12 mouse cellular contexts compared by ENCODE assay signal in genomic region chr7:112793903-112794302, GRCm38 (mm10).
A peak's percentile ranks its signal among the peaks of the same experiment; 100 is the strongest.
DNase-seq lines count a peak whose midpoint lies in the region; ATAC-seq and TF ChIP-seq lines count a peak whose summit lies in the region.
"Had no signal": no experiment of that assay in that cellular context is flagged by ENCODE, and none has a peak within 500 bp of the region (broad histone marks: within the 10 kb centered on the region; RNA-seq: fewer than 3 reads in every experiment).

No protein-coding gene starts in this region.

- H3K36me3 ChIP-seq in midbrain, embryonic 10.5 days: no peaks in the 10 kb centered on the region
- no peaks in the 10 kb centered on the region for H3K36me3 ChIP-seq in midbrain, postnatal 0 days (ENCODE audit: insufficient read depth, low read length)
- no peaks in the 10 kb centered on the region for H3K36me3 ChIP-seq in heart, embryonic 11.5 days (ENCODE audit: control insufficient read depth, insufficient read depth, low read length)
- H3K36me3 ChIP-seq in lung, embryonic 15.5 days: no peaks in the 10 kb centered on the region
- H3K36me3 ChIP-seq in stomach, postnatal 0 days (ENCODE audit: control insufficient read depth, insufficient read depth, low read length): no peaks in the 10 kb centered on the region
- H3K36me3 ChIP-seq in liver, postnatal 0 days (replicated peaks; ENCODE audit: insufficient read depth, low read length): no peaks in the 10 kb centered on the region
- H3K36me3 ChIP-seq: liver, embryonic 13.5 days; neural tube, embryonic 12.5 days had no signal

- peaks cover 43% of the 10 kb centered on the region for H3K4me1 ChIP-seq in midbrain, embryonic 10.5 days
- no peaks in the 10 kb centered on the region; the same call in 1 of the 2 replicates for H3K4me1 ChIP-seq in midbrain, postnatal 0 days (ENCODE audit: insufficient read depth, low read length)
- peaks cover 55% of the 10 kb centered on the region for H3K4me1 ChIP-seq in heart, embryonic 11.5 days (ENCODE audit: control insufficient read depth, insufficient read depth, low read length)
- H3K4me1 ChIP-seq in lung, embryonic 15.5 days: peaks cover 54% of the 10 kb centered on the region
- H3K4me1 ChIP-seq in stomach, postnatal 0 days (replicated peaks; ENCODE audit: control insufficient read depth, insufficient read depth): peaks cover 3% of the 10 kb centered on the region
- peaks cover 4% of the 10 kb centered on the region for H3K4me1 ChIP-seq in liver, postnatal 0 days (ENCODE audit: insufficient read depth)

- no peaks in the 10 kb centered on the region for H3K9me3 ChIP-seq in midbrain, embryonic 10.5 days (replicated peaks)
- no peaks in the 10 kb centered on the region for H3K9me3 ChIP-seq in midbrain, postnatal 0 days (ENCODE audit: low read length)
- no peaks in the 10 kb centered on the region for H3K9me3 ChIP-seq in heart, embryonic 11.5 days (replicated peaks; ENCODE audit: control insufficient read depth, low read length)
- no peaks in the 10 kb centered on the region for H3K9me3 ChIP-seq in lung, embryonic 15.5 days
- H3K9me3 ChIP-seq in stomach, postnatal 0 days (ENCODE audit: control insufficient read depth, low read length): no peaks in the 10 kb centered on the region
- H3K9me3 ChIP-seq in liver, postnatal 0 days (ENCODE audit: low read length): no peaks in the 10 kb centered on the region
- H3K9me3 ChIP-seq: liver, embryonic 13.5 days; neural tube, embryonic 12.5 days had no signal

- no peaks in the 10 kb centered on the region for H3K27me3 ChIP-seq in midbrain, embryonic 10.5 days (ENCODE audit: low read depth, poor library complexity, severe bottlenecking)
- no peaks in the 10 kb centered on the region for H3K27me3 ChIP-seq in midbrain, postnatal 0 days (ENCODE audit: insufficient read depth, low read length)
- H3K27me3 ChIP-seq in heart, embryonic 11.5 days (ENCODE audit: control insufficient read depth, insufficient read depth, low read length): no peaks in the 10 kb centered on the region
- no peaks in the 10 kb centered on the region for H3K27me3 ChIP-seq in lung, embryonic 15.5 days
- no peaks in the 10 kb centered on the region for H3K27me3 ChIP-seq in stomach, postnatal 0 days (ENCODE audit: control insufficient read depth, insufficient read depth, low read length)
- H3K27me3 ChIP-seq in liver, postnatal 0 days (ENCODE audit: insufficient read depth, low read length): no peaks in the 10 kb centered on the region
- H3K27me3 ChIP-seq: liver, embryonic 13.5 days; neural tube, embryonic 12.5 days had no signal

- H3K9ac ChIP-seq in midbrain, postnatal 0 days (replicated peaks; ENCODE audit: low read length, poor library complexity, severe bottlenecking): no peak overlapping the region
- 0 out of 2 replicates have a peak overlapping the region, but pooled peaks have one; percentile 23 for H3K9ac ChIP-seq in heart, embryonic 11.5 days (ENCODE audit: low read depth, low read length)
- H3K9ac ChIP-seq in lung, embryonic 15.5 days: no peak overlapping the region
- H3K9ac ChIP-seq in stomach, postnatal 0 days (ENCODE audit: low read length): no peak overlapping the region
- no peak overlapping the region for H3K9ac ChIP-seq in liver, postnatal 0 days (replicated peaks)
- H3K9ac ChIP-seq: liver, embryonic 13.5 days; neural tube, embryonic 12.5 days had no signal

- peak overlapping the region; percentile 60 for H3K27ac ChIP-seq in midbrain, embryonic 10.5 days (replicated peaks)
- H3K27ac ChIP-seq in midbrain, postnatal 0 days (ENCODE audit: low read depth, low read length): no peak overlapping the region
- H3K27ac ChIP-seq in heart, embryonic 11.5 days (ENCODE audit: low read depth, low read length): peak overlapping the region; percentile 70
- H3K27ac ChIP-seq in lung, embryonic 15.5 days: peak overlapping the region; percentile 60
- 0 out of 2 replicates have a peak overlapping the region, but pooled peaks have one; percentile 35 for H3K27ac ChIP-seq in stomach, postnatal 0 days (replicated peaks)
- H3K27ac ChIP-seq in liver, postnatal 0 days (ENCODE audit: low read depth): no peak overlapping the region
- H3K27ac ChIP-seq: liver, embryonic 13.5 days; neural tube, embryonic 12.5 days had no signal

- no peak for TF ChIP-seq EP300 in stomach, postnatal 0 days (optimal IDR thresholded peaks at IDR 0.05)
- TF ChIP-seq EP300 in liver, postnatal 0 days (IDR thresholded peaks at IDR 0.05; ENCODE audit: low read depth): no peak

- no peak for DNase-seq in midbrain, embryonic 10.5 days (ENCODE audit: low spot score)
- no peak for DNase-seq in midbrain, postnatal 0 days (ENCODE audit: low spot score)
- no peak for DNase-seq in stomach, postnatal 0 days (ENCODE audit: low spot score)
- DNase-seq in spleen, postnatal 10 days (ENCODE audit: low spot score in 2 of 2): no peak
- no peak for DNase-seq in liver, postnatal 0 days
- DNase-seq in left cerebral cortex, adult 8-10 months (ENCODE audit: low spot score in 2 of 2): no peak
- DNase-seq: adrenal gland, adult 2 months; cerebellum, adult 9-11 months; liver, embryonic 13.5 days had no signal

- H3K4me2 ChIP-seq in midbrain, postnatal 0 days (ENCODE audit: low read depth, low read length, poor library complexity, severe bottlenecking): no peak overlapping the region
- H3K4me2 ChIP-seq in heart, embryonic 11.5 days: no peak overlapping the region
- peak overlapping the region; percentile 6; the same call in 1 of the 2 replicates for H3K4me2 ChIP-seq in lung, embryonic 15.5 days
- H3K4me2 ChIP-seq in stomach, postnatal 0 days (replicated peaks; ENCODE audit: low read depth): no peak overlapping the region
- H3K4me2 ChIP-seq in liver, postnatal 0 days (ENCODE audit: low read depth, low read length): no peak overlapping the region
- H3K4me2 ChIP-seq: liver, embryonic 13.5 days; neural tube, embryonic 12.5 days had no signal

- no peak for TF ChIP-seq CTCF in midbrain, postnatal 0 days (IDR thresholded peaks at IDR 0.05)
- no peak for TF ChIP-seq CTCF in stomach, postnatal 0 days (IDR thresholded peaks at IDR 0.05; ENCODE audit: low read depth)
- no peak for TF ChIP-seq CTCF in liver, postnatal 0 days (IDR thresholded peaks at IDR 0.05; ENCODE audit: low read depth)

- H3K4me3 ChIP-seq in midbrain, embryonic 10.5 days: no peak overlapping the region
- no peak overlapping the region for H3K4me3 ChIP-seq in midbrain, postnatal 0 days (ENCODE audit: low read depth, low read length)
- H3K4me3 ChIP-seq in heart, embryonic 11.5 days (ENCODE audit: low read depth, low read length): no peak overlapping the region
- no peak overlapping the region for H3K4me3 ChIP-seq in lung, embryonic 15.5 days
- no peak overlapping the region for H3K4me3 ChIP-seq in stomach, postnatal 0 days (ENCODE audit: low read depth, low read length)
- H3K4me3 ChIP-seq in liver, postnatal 0 days (ENCODE audit: low read depth, low read length): no peak overlapping the region
- H3K4me3 ChIP-seq: liver, embryonic 13.5 days; neural tube, embryonic 12.5 days had no signal

- 61% methylated on average over 7 of the region's 7 CpGs for WGBS in midbrain, embryonic 10.5 days
- 51% methylated on average over 7 of the region's 7 CpGs for WGBS in midbrain, postnatal 0 days
- WGBS in heart, embryonic 11.5 days (ENCODE audit: insufficient replicate concordance): 38% methylated on average over 7 of the region's 7 CpGs
- WGBS in lung, embryonic 15.5 days: 16% methylated on average over 7 of the region's 7 CpGs
- WGBS in stomach, postnatal 0 days: 32% methylated on average over 7 of the region's 7 CpGs
- WGBS in liver, postnatal 0 days (ENCODE audit: insufficient replicate concordance): 65% methylated on average over 7 of the region's 7 CpGs

- no peak for ATAC-seq in midbrain, postnatal 0 days (ENCODE audit: low FRiP score)
- no peak for ATAC-seq in heart, embryonic 11.5 days (replicated peaks; ENCODE audit: insufficient number of reproducible peaks, low FRiP score, low TSS enrichment)
- peak; percentile 71; the same call in 1 of the 2 replicates for ATAC-seq in lung, embryonic 15.5 days (ENCODE audit: borderline replicate concordance, extremely low read depth, low FRiP score, low TSS enrichment)
- ATAC-seq in stomach, postnatal 0 days (ENCODE audit: low FRiP score, low TSS enrichment): 0 out of 2 replicates have a peak, but pooled peaks have one; percentile 43
- ATAC-seq in liver, postnatal 0 days: no peak

Comparison
In these comparisons a context has a peak if more than half of its experiments do, and no peak if none do; other contexts are left out.
1. H3K27ac ChIP-seq: peak in midbrain, embryonic 10.5 days (single experiment), heart, embryonic 11.5 days (single experiment), lung, embryonic 15.5 days (single experiment) and stomach, postnatal 0 days (single experiment); none in midbrain, postnatal 0 days (single experiment) and liver, postnatal 0 days (single experiment).
2. ATAC-seq: peak in lung, embryonic 15.5 days (single experiment) and stomach, postnatal 0 days (single experiment); none in midbrain, postnatal 0 days (single experiment), heart, embryonic 11.5 days (single experiment) and liver, postnatal 0 days (single experiment).